Mouse (Mus musculus) neural tube, embryonic 13.5 days (tissue): ENCODE results near the gene Amfr. TPM values are rescaled to one million over a fixed set of nuclear protein-coding genes. Genes with fewer than 3 reads are reported as not detected.

Source experiments
- ATAC-seq: fragments of 200-750 bp; cut with Nextera tagmentation; 2 replicates; pipeline ENCODE4 v1.8.0; 2017; ENCODE audit warnings: low read depth, mild to moderate bottlenecking, moderate TSS enrichment, moderate library complexity
- H3K27ac ChIP-seq: fragments of 300-500 bp; sonication (generic); replicated peaks from 2 replicates; pipeline ENCODE4 v1.5.1; 2015; ENCODE audit warnings: moderate library complexity, mild to moderate bottlenecking, inconsistent platforms
- H3K27me3 ChIP-seq: fragments of 300-500 bp; sonication (generic); 2 replicates; pipeline ENCODE4 v1.6.1; 2015; ENCODE audit warnings: mild to moderate bottlenecking, inconsistent platforms
- H3K36me3 ChIP-seq: fragments of 300-500 bp; sonication (generic); 2 replicates; pipeline ENCODE4 v1.6.1; 2015; ENCODE audit warnings: mild to moderate bottlenecking, inconsistent platforms
- H3K4me1 ChIP-seq: fragments of 300-500 bp; sonication (generic); replicated peaks from 2 replicates; pipeline ENCODE4 v1.6.1; 2015; ENCODE audit warnings: inconsistent platforms
- H3K4me2 ChIP-seq: fragments of 300-500 bp; sonication (generic); 2 replicates; pipeline ENCODE4 v1.6.1; 2015; ENCODE audit warnings: inconsistent platforms, mild to moderate bottlenecking, moderate library complexity
- H3K4me3 ChIP-seq: fragments of 300-500 bp; sonication (generic); 2 replicates; pipeline ENCODE4 v1.5.1; 2015; ENCODE audit warnings: mild to moderate bottlenecking, inconsistent platforms
- H3K9ac ChIP-seq: fragments of 300-500 bp; sonication (generic); 2 replicates; pipeline ENCODE4 v1.6.1; 2015; ENCODE audit warnings: moderate library complexity, mild to moderate bottlenecking, inconsistent platforms
- H3K9me3 ChIP-seq: fragments of 300-500 bp; sonication (generic); 2 replicates; pipeline ENCODE4 v1.6.1; 2016; ENCODE audit warnings: inconsistent platforms
- WGBS: fragments of 180-500 bp; shearing (Covaris S2); methylation state at CpG from one replicate; pipeline ENCODE4 v1.1.7; 2015; 5-methylcytosine and 5-hydroxymethylcytosine counted together
- polyA plus RNA-seq: library from polyadenylated mRNA; unstranded; fragments of >200 nt; fragmentation: Nextera tagmentation; extraction: Ambion mirVana; gene quantifications from 2 replicates; pipeline ENCODE4 v1.2.1, GENCODE M21; 2015

Amfr gene
- polyA plus RNA-seq, 1 experiment from 2014 or later: 67.1 TPM

GRCm38 (mm10) chr8:93976446-93977211, 36.0 kb downstream of the Amfr start:
- WGBS: 95% methylated on average over 6 of the region's 6 CpGs
- Histone ChIP-seq H3K4me3 (no peak overlapping the region), H3K27ac (no peak overlapping the region), H3K4me2 (no peak overlapping the region), H3K36me3 (peaks cover 92% of the 10 kb centered on the region), H3K9ac (no peak overlapping the region), H3K9me3 (no peaks in the 10 kb centered on the region), H3K4me1 (no peaks in the 10 kb centered on the region), H3K27me3 (no peaks in the 10 kb centered on the region)
- ATAC-seq: no peak

GRCm38 (mm10) chr8:93975358-93975757, 37.3 kb downstream of the Amfr start:
- peaks cover 93% of the 10 kb centered on the region for H3K36me3 ChIP-seq
- H3K27me3 ChIP-seq: no peaks in the 10 kb centered on the region
- no peak overlapping the region for H3K4me2 ChIP-seq
- no peak overlapping the region for H3K27ac ChIP-seq
- no peaks in the 10 kb centered on the region for H3K9me3 ChIP-seq
- 95% methylated on average over 2 of the region's 2 CpGs for WGBS
- no peaks in the 10 kb centered on the region for H3K4me1 ChIP-seq
- no peak for ATAC-seq
- no peak overlapping the region for H3K4me3 ChIP-seq
- no peak overlapping the region for H3K9ac ChIP-seq

- 89% methylated on average over 11 of the region's 11 CpGs for WGBS
- H3K4me1 ChIP-seq: no peaks in the 10 kb centered on the region
- no peak overlapping the region for H3K4me3 ChIP-seq
- H3K9me3 ChIP-seq: no peaks in the 10 kb centered on the region
- no peak overlapping the region for H3K27ac ChIP-seq
- peaks cover 91% of the 10 kb centered on the region for H3K36me3 ChIP-seq
- no peak overlapping the region for H3K4me2 ChIP-seq
- H3K9ac ChIP-seq: no peak overlapping the region
- no peaks in the 10 kb centered on the region for H3K27me3 ChIP-seq
- ATAC-seq: no peak
These were observed 37.9 kb downstream of the Amfr start for GRCm38 (mm10) chr8:93974602-93975186.

GRCm38 (mm10) chr8:93973831-93974375, 38.7 kb downstream of the Amfr start:
- H3K27ac ChIP-seq: no peak overlapping the region
- H3K9me3 ChIP-seq: no peaks in the 10 kb centered on the region
- WGBS: 92% methylated on average over 13 of the region's 13 CpGs
- H3K27me3 ChIP-seq: no peaks in the 10 kb centered on the region
- no peak for ATAC-seq
- no peak overlapping the region for H3K4me3 ChIP-seq
- no peak overlapping the region for H3K4me2 ChIP-seq
- H3K9ac ChIP-seq: no peak overlapping the region
- no peaks in the 10 kb centered on the region for H3K4me1 ChIP-seq
- peaks cover 86% of the 10 kb centered on the region for H3K36me3 ChIP-seq

DNA sequence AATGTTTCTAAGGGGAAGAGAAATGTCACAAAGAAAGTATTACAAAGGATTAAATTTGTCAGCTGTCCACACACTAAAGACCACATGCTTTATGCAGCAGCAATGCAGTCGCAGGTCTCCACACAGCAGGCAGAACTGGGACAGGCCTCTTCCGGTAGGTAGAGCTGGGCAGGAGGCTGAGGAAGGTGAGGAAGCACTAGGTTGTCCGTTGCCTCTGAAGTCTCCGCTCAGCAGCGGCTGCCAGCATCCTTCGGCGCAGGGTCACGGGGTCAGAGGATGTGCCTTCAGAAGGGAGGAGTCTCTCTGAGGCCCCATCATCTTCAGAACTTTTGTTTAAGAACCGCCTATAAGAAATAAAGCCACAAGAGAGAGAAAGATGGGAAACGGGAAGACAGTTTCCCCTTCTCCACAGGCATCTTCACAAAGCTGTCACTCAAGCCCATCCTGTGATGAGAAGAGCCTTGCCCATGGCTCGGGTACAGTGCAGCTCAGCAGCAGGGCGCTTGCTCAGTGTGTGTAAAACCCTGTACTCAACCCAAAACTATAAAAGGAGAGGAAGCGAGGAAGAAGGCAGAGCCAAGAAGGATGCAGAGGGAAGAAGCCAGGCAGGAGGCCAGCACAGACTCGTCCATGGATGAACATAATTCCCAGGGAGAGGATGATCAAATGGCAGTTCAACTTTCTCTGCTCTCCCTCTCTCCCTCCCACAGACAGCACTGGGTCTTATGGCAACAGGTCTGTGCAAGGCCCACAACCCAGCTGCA, 39.5 kb downstream of the Amfr start:
- H3K9me3 ChIP-seq: no peaks in the 10 kb centered on the region
- no peak overlapping the region for H3K4me2 ChIP-seq
- H3K4me1 ChIP-seq: no peaks in the 10 kb centered on the region
- peaks cover 84% of the 10 kb centered on the region for H3K36me3 ChIP-seq
- WGBS: 87% methylated on average over 14 of the region's 14 CpGs
- no peak overlapping the region for H3K4me3 ChIP-seq
- H3K9ac ChIP-seq: no peak overlapping the region
- H3K27me3 ChIP-seq: no peaks in the 10 kb centered on the region
- ATAC-seq: no peak
- H3K27ac ChIP-seq: no peak overlapping the region

DNA sequence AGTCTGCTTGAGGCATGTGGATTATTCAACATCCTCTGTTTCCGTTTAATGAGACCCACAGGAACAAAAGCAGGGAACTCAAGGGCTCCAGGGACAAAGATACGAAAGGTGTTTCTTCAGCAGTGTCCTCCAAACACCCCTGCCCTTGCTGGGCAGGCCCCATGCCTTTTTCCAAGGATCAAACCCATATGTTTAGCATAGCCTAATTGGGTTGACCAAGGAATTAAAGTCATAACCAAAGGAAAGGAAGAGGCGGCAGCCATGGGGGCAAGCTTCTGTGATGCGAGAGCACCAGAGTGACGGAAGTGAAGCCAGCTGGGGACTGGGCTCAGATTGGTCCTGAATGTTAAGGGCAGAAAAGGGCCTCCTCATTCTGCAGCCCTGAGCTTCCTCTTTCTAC, 40.4 kb downstream of the Amfr start:
- Histone ChIP-seq H3K9me3 (no peaks in the 10 kb centered on the region), H3K4me3 (no peak overlapping the region), H3K27ac (no peak overlapping the region), H3K4me1 (no peaks in the 10 kb centered on the region), H3K9ac (no peak overlapping the region), H3K36me3 (peaks cover 83% of the 10 kb centered on the region), H3K4me2 (no peak overlapping the region), H3K27me3 (no peaks in the 10 kb centered on the region)
- WGBS: 87% methylated on average over 5 of the region's 5 CpGs
- no peak for ATAC-seq

DNA sequence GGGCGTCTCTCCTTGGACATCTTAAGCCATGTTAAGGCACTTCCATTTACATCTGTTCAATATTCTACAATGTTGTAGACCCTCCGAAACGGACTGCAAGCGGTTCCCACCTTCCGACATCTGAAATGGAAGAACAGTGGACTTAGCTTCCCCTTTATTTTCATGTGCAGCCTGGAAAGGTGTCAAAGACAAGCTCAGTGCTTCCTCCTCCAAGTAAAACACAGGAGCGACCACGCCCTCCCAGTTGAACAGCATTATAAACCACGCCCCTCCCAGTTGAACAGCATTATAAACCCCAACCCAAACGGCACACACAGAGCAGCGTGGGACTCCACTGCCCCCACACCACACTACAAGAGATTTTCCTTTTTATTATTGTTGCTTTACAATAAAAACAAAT, 41.2 kb downstream of the Amfr start:
- peaks cover 86% of the 10 kb centered on the region for H3K36me3 ChIP-seq
- 78% methylated on average over 10 of the region's 10 CpGs for WGBS

DNA sequence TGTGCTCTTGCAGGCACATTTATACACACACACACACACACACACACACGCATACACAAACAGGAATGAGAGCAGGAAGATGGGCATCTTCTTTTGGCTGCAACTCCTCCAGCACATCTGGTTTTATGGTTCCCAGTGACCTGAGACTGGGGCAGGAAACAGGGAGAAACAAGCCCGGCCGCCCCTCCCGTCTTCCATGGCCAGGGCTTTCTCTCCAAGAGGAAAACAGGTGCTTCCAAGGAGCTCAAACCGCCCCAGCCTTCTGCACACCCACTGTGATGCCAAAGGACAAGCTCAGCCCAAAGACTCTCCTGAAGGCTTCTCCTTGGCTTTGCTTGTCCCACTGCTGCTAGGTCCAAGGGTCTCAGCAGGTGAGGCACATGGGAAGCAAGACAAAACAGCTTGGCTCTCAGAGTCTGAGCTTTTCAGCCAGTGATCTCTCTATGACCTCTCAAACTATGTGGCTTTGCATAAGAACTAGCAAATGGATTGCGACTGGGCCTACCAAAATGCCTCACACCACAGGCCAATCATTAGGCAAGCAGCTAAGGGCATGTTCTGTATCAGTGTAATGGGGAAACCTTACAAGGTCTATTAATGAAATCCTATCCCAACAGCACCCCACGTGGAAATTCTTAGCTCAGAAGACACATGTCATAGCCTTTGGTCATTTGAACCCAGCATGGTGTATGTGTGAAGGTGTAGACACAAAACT, 42.9 kb downstream of the Amfr start:
- WGBS: 75% methylated on average over 7 of the region's 7 CpGs
- Histone ChIP-seq H3K27ac (peak overlapping the region; percentile 38; the same call in 1 of the 2 replicates), H3K4me1 (no peaks in the 10 kb centered on the region), H3K36me3 (peaks cover 86% of the 10 kb centered on the region), H3K9ac (no peak overlapping the region), H3K4me3 (no peak overlapping the region), H3K9me3 (no peaks in the 10 kb centered on the region), H3K27me3 (no peaks in the 10 kb centered on the region), H3K4me2 (no peak overlapping the region)
- ATAC-seq: no peak

More for the DNA sequence above, 41.2 kb downstream of the Amfr start:
- Histone ChIP-seq H3K4me2 (no peak overlapping the region), H3K27ac (no peak overlapping the region), H3K9me3 (no peaks in the 10 kb centered on the region), H3K4me3 (no peak overlapping the region), H3K27me3 (no peaks in the 10 kb centered on the region), H3K9ac (no peak overlapping the region), H3K4me1 (no peaks in the 10 kb centered on the region)
- ATAC-seq: no peak

GRCm38 (mm10) chr8:93968293-93968692, 44.3 kb downstream of the Amfr start:
- no peak for ATAC-seq
- Histone ChIP-seq H3K9me3 (no peaks in the 10 kb centered on the region), H3K4me2 (no peak overlapping the region), H3K4me1 (no peaks in the 10 kb centered on the region), H3K36me3 (peaks cover 86% of the 10 kb centered on the region), H3K9ac (no peak overlapping the region), H3K27ac (no peak overlapping the region), H3K4me3 (no peak overlapping the region), H3K27me3 (no peaks in the 10 kb centered on the region)
- WGBS: 73% methylated on average over 6 of the region's 6 CpGs

DNA sequence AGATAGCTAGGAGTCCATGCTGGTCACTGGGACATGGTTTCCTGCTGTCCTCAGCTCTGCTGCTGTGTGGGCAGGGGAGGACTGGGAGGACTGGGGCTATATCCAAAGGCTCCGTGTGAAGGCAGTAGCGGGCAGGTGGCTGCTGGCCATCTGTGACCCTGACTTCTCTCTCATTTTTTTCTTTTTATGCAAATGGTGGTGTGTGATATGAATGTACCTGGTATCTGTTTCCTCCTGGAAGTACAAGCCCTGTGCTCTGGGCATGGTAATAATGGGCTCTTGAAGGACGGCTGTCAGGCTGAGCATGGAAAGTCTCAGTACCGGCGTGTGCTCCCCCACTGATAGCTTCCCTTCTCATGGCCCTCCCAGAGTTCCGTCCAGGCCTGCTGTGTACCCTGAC, 51.7 kb downstream of the Amfr start:
- no peaks in the 10 kb centered on the region for H3K9me3 ChIP-seq
- ATAC-seq: no peak
- no peak overlapping the region for H3K9ac ChIP-seq
- no peak overlapping the region for H3K4me3 ChIP-seq
- WGBS: 90% methylated on average over 6 of the region's 6 CpGs
- H3K4me2 ChIP-seq: no peak overlapping the region
- H3K36me3 ChIP-seq: peaks cover 86% of the 10 kb centered on the region
- H3K27me3 ChIP-seq: no peaks in the 10 kb centered on the region
- no peaks in the 10 kb centered on the region for H3K4me1 ChIP-seq
- H3K27ac ChIP-seq: no peak overlapping the region

DNA sequence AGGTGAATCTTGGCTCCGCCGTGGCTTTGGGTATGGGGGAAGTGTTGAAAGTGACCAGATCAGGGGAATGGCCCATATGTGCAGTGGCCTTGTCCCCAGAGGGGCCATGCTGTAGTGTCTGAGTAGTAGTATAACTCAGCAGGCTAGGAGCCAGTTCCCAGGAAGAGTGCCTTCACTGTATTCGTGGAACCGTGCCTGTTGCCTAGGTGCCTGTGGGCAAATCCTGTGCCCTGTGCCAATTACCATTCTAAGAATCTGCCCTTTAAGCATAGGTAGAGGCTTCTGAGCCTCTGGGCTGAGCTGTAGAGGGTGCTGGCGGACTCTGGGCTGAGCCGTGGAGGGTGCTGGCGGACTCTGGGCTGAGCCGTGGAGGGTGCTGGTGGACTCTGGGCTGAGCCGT, 54.2 kb downstream of the Amfr start:
- Histone ChIP-seq H3K9ac (no peak overlapping the region), H3K27ac (no peak overlapping the region), H3K27me3 (no peaks in the 10 kb centered on the region), H3K4me1 (no peaks in the 10 kb centered on the region), H3K4me2 (no peak overlapping the region), H3K9me3 (no peaks in the 10 kb centered on the region), H3K4me3 (no peak overlapping the region), H3K36me3 (peaks cover 86% of the 10 kb centered on the region)
- WGBS: 92% methylated on average over 9 of the region's 9 CpGs
- no peak for ATAC-seq

- WGBS: 82% methylated on average over 9 of the region's 9 CpGs
- Histone ChIP-seq H3K4me3 (no peak overlapping the region), H3K27me3 (no peaks in the 10 kb centered on the region), H3K4me1 (no peaks in the 10 kb centered on the region), H3K9me3 (no peaks in the 10 kb centered on the region), H3K27ac (no peak overlapping the region), H3K9ac (no peak overlapping the region), H3K36me3 (peaks cover 98% of the 10 kb centered on the region), H3K4me2 (no peak overlapping the region)
- no peak for ATAC-seq
These were observed 60.1 kb downstream of the Amfr start for GRCm38 (mm10) chr8:93952511-93952910.
